Mouse (Mus musculus): ENCODE measurements at regions not wholly inside any gene's neighbourhood (a gene's known extent, or its start where the extent isn't known, plus 50 kb on each side); places are given as distances from the start of the nearest gene placed in this dataset.

DNA sequence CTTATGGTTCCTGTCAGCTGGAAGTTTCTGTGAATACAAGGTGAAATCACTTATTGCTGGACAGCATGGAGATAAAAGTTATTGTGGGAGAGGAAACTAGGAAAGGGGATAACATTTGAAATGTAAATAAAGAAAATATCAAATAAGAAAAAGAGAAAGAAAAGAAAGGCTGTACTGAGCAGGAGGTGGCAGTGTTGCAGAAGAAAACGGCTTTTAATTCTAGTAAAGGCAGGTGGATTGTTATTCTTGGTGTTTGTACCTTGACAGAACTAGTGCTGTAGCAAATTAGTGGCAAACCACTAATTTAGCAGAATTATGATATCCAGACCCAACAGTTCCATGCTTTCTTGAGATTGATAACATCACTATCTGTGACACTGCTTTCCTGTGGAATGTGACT lies 52.6 kb downstream of the Gm10358 start:
- no peak for DNase-seq (ENCODE audit: low spot score in 2 of 2)

DNA sequence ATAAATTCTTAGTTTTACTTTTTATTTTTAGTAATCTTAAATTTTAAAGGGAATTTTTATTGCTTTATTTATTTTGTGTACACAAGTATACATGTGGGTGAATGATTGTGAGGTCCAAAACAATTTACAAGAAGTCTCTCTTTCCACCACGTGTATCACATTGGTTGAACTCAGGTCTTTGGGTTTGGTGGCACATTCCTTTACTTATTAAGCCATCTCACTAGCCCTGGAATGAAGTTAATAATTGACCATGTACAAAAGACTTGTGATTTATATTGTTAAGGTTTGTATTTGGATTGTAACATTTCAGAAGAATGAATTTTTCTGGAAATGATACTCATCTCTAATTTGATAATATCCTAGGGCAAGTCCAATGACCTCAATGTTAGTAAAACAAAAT lies 56.2 kb downstream of the Gm10358 start:
- DNase-seq (ENCODE audit: low spot score in 2 of 2) = no peak

DNA sequence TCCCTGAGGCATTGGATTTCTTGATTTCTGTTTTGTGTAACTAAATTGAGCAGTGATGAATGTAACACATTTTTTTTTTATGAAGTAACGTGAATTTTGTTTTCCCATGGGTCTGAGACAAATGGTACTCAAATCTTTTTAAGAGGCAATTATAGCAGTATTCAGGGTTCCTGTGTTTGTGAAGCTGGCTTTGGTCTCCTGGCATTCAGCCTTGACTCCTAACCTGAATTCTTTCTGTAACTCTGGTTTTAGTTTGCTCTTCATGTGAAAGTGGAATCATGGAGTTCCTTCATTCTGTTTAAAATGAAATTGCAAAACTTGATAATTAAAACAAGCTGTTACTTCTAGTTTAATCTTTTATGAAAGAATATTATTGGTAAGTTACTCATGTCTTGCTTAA lies 58.3 kb downstream of the Gm10358 start:
- no peak for DNase-seq (ENCODE audit: low spot score in 2 of 2)

DNA sequence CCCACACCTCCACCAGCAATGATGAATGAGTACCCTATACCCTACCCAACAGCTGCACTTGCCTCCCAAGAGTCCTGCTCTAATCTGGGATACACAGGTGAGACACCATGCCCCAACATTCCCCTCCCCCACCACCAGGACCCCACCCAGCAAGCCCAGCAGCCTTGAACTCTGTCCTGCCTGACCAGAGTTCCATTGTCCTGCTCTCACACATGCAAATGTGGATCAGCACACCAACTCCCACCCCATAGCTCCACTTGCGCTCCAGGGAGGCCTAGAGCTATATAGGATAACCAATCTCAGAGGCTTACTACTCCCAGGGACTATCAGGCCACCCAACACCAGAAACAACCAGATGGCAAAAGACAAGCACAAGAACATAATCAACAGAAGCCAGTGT lies 85.8 kb downstream of the Gm10358 start:
- no peak for DNase-seq (ENCODE audit: low spot score in 2 of 2)

GRCm38 (mm10) chr8:75318526-75318925 lies 87.9 kb downstream of the Gm10358 start:
- no peak for DNase-seq (ENCODE audit: low spot score in 2 of 2)

DNA sequence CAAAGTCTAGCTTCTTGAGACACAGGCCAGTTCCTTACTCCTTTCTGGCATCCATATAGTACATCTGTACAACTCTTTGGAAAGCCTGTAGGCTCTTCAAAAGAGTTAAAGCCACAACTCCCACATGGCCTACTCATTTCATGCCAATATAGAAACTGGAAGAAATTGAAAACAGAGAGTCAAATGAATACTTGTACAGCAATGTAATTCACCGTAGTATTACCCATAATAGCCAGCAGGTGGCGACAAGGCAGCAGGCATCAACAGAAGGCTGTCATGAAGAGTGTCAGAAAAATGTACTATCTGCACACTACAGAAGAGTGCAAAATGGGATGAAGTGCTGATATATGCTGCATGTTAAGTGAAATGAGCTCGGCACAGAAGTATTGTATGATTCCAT lies 90.5 kb downstream of the Gm10358 start:
- DNase-seq (ENCODE audit: low spot score in 2 of 2) = peak; percentile 16 to 27

DNA sequence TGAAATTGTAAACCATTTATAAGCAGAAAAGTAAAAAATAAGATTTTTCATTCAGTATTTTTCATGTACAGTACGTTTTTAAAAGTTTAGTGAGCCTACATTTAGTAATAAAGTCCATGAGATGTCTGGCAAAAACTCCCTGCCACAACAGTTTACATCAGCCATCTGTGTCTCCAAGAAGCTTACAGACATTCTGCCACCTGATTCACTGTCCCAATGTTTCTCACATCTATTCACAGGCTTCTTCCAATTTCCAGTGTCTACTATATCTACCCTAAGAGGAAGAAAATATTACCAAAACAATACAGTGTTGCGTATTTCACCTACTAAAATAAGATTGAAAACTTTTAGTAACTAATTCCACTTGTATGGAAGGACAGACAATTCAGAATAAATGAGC lies 95.7 kb downstream of the Rasd2 start:
- no peak for DNase-seq (ENCODE audit: low spot score in 2 of 2)

DNA sequence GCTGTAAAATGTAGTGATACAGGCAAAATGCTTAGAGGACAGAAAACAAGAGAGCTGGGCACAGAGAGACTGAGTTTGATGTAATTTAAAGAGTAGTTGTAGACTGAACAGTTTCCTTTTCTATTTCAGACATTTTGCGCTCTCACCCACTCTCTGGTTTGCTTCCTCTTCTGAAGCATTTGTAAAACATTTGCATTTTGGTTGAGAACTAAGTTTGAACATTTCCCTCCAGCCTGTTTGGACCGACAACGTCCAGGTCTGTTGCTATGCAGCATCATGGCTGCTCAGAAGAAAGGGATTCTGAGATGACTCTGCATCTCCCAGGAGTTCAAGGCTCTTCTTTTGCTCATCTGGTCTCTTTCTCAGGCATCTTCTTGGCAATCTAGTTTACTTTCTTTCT lies 78.2 kb downstream of the Rasd2 start:
- DNase-seq (ENCODE audit: low spot score in 2 of 2) = no peak

- no peak for DNase-seq (ENCODE audit: low spot score in 2 of 2)
Measured at GRCm38 (mm10) chr8:75289933-75290332, 76.2 kb downstream of the Rasd2 start.

Measured in adrenal gland, adult 18-20 months (tissue).